Mouse (Mus musculus) lung, postnatal 14 days (tissue): Measurements from ENCODE around the gene Alk.

ENCODE experiments used
- DNase-seq: peaks from one replicate; pipeline ENCODE4 v3.0.0; 2021

Alk gene

DNA sequence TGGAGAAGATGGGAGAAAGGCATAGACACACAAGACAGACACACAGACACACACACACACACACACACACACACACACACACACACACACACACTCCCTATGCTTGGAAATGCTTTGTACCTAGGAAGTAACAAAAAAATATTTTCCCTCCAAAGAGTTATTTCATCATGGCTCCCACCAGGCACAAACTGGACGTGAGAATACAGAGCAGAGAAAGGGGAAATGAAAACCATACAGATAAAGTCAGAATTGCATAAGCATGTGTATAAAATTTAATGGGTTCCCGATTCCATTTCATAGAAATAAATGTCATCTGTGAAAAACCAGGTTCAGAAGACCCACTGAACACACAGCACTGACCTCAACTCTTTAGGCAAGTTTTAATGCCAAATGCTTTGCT, 736.5 kb downstream of the Alk start:
- no peak for DNase-seq

- no peak for DNase-seq
Observed at GRCm38 (mm10) chr17:71865437-71865836, 739.0 kb downstream of the Alk start.

DNA sequence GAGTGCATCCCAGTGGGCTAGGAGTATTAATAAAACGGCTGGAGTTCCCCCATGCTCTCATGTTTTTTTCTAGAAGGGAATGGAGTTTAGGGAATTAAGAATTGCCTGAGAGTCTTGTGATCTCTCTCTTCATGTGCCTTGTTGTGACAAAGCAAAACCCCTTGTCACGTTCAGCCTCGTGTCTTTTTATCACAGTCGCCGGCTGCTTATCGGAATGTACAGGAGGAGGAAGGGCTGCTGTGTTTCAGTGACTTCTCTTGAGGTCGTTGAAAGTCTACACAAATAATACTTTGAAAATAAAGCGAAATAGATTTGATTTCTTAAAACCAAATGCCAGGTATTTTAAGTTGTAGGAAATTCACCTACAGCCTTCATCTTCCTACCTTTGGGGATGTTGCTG, 740.4 kb downstream of the Alk start:
- no peak for DNase-seq

DNA sequence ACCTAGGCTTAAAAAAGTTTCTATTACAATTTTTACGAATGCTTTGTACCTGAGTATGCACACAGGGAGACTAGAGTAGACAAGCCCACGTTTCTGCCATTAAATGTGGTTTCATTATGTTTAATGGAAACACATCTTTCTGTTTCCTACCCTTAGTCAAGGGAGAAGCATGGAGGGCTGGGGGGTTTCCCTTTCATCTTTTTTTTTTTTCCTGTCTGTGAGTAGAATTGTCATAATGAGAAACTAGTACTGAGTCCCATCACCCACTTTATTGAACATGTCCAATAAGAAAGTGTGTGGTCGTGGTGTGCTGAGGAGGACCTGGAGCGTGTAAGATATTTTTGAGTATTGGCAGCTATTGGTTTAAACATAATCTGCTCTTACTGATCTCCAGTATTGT, 741.5 kb downstream of the Alk start:
- DNase-seq, result no peak

GRCm38 (mm10) chr17:71862184-71862583, 742.2 kb downstream of the Alk start:
- no peak for DNase-seq

DNA sequence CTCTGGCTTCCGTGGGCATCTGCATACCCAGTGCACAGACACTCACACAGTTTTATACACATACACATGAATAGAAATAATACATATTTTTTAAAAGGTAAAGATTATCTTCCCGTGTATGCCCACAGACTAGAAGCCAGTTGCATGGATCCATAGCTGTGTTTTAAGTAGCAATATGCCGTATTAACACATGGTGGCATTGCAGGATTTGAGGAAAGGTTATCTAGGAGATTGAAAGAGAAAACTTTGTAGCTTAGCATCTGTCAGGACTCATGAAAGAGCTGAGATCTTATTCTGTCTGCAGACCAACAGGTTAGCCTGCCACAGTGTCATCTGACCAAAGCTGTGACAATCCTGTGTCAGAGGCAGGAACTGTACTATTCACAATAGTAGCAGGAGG, 772.5 kb downstream of the Alk start:
- no peak for DNase-seq

DNA sequence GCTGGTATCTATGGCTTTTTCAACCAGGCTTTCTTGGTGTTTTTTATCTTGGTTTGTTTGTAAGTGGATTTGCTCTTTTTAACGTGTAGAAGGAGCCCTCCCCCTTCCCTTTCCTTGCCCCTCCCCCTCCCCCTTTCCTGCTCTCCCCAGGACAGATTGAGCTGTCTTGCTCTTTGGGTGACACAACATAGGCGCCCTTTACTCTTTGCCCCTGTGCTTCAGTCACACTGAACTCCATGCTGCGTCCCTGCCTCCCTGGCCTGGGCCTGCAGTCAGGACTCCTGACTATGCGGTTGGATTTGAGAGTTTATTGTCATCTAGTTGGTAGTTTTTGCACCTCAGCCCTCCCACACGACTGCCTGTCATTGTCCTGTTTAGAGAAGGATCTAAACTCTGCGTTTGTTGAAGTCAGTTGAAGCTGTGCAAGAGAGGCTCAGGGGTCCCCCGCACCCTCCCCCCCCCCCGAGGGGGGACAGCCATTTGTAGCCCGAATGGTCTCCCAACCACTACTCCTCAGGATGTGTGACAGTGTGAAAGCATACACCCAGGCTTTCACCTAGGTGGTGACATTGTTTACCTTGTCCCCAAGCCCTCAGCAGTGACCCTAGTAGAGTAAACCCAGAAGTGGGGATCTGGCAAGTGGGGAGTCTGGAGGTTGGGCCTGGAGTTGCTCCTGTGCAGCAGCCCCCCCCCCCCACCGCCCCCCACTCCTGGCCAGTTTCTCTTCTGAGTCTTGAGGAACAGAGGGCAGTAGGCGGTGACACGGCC, 775.6 kb downstream of the Alk start:
- DNase-seq, result no peak

- no peak for DNase-seq
Observed at GRCm38 (mm10) chr17:71827627-71828026, 776.8 kb downstream of the Alk start.

DNA sequence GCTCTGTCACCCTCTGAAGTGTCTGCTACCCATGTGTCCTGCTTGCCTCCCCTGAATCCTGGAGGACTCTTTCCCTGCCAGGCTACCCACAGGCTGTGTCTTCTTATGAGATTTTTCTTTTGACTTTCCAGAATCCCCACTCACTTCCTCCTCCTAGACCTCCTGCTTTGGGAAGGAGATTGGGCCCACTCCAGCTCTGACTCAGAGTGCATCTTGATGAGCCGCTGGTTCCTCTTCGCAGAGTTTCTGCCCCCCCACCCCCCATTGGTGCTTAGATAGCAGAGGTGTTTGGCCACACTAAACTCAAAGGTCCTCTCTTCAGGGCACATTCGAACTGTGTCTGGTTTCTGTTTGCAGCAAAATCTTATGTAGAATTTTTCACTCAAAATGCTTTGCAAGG, 777.8 kb downstream of the Alk start:
- no peak for DNase-seq

GRCm38 (mm10) chr17:71823622-71824306, 780.7 kb downstream of the Alk start:
- no peak for DNase-seq
